Mouse (Mus musculus): ENCODE data around the gene Jak3. TPM values are rescaled to one million over a fixed set of nuclear protein-coding genes. Genes with fewer than 3 reads are reported as not detected.

Gene Jak3
- total and polyA plus RNA-seq, 3 experiments, result 13.3 to 47.1 (median 37.8) TPM

- TF ChIP-seq SMC3 (IDR thresholded peaks at IDR 0.05; ENCODE audit: low read depth, low read length) (no peak), RCOR1 (conservative IDR thresholded peaks at IDR 0.05; ENCODE audit: low read depth, low read length) (no peak), ELF1 (IDR thresholded peaks at IDR 0.05; ENCODE audit: low read depth, low read length) (0 out of 2 replicates have a peak, but pooled peaks have one; percentile 35), ZMIZ1 (IDR thresholded peaks at IDR 0.05; ENCODE audit: low read depth, low read length) (0 out of 2 replicates have a peak, but pooled peaks have one; percentile 30), MAZ (IDR thresholded peaks at IDR 0.05; ENCODE audit: low read depth, low read length) (0 out of 2 replicates have a peak, but pooled peaks have one; percentile 7), MEF2A (IDR thresholded peaks at IDR 0.05; ENCODE audit: borderline replicate concordance, low read depth, low read length) (no peak), MAX (IDR thresholded peaks at IDR 0.05; ENCODE audit: low read length) (no peak), TBP (conservative IDR thresholded peaks at IDR 0.05; ENCODE audit: low read depth, low read length) (0 out of 2 replicates have a peak, but pooled peaks have one; percentile 36), SIN3A (IDR thresholded peaks at IDR 0.05; ENCODE audit: low read length) (0 out of 2 replicates have a peak, but pooled peaks have one; percentile 31), POLR2A (IDR thresholded peaks at IDR 0.05; ENCODE audit: low read depth, low read length) (peak; percentile 53), RAD21 (IDR thresholded peaks at IDR 0.05; ENCODE audit: low read depth, low read length) (no peak), EP300 (IDR thresholded peaks at IDR 0.05; ENCODE audit: low read length) (no peak)
- Histone ChIP-seq H3K9me3 (replicated peaks; ENCODE audit: low read length) (no peaks in the 10 kb centered on the region), H3K4me1 (ENCODE audit: control insufficient read depth in 1 of 2, insufficient read depth in 2 of 2) (peaks cover 24 to 43% of the 10 kb centered on the region in 2 experiments), H3K9ac (ENCODE audit: insufficient read depth, low read depth) (peak overlapping the region; percentile 90), H3K79me2 (replicated peaks; ENCODE audit: control insufficient read depth, extremely low read depth, insufficient read depth, poor library complexity, severe bottlenecking) (peaks cover 15% of the 10 kb centered on the region), H3K27ac (ENCODE audit: insufficient read depth, low read depth) (peak overlapping the region; percentile 55), H3K27me3 (replicated peaks) (no peaks in the 10 kb centered on the region), H3K4me2 (ENCODE audit: insufficient read depth, low read depth, poor library complexity, severe bottlenecking) (peak overlapping the region; percentile 94), H3K4me3 (replicated peaks in 1 of 3; ENCODE audit: low read depth in 2 of 3, low read length in 2 of 3, poor library complexity in 1 of 3) (peak overlapping the region; percentile 72 to 81 (median 81)), H3K36me3 (replicated peaks in 1 of 2; ENCODE audit: control insufficient read depth in 1 of 2, insufficient read depth in 1 of 2, low read length in 1 of 2) (peaks cover 39 to 46% of the 10 kb centered on the region in 2 experiments)
- in situ Hi-C loops (cut with MboI; ENCODE audit: low pct_ligation_motif_present, low pct_unique_long_range_greater_than_20kb, low sequenced_read_pairs) (no loop called here), dilution Hi-C loops (cut with MboI; ENCODE audit: extremely low pct_ligation_motif_present, extremely low pct_unique_long_range_greater_than_20kb, low sequenced_read_pairs) (no loop called here)
- DNase-seq (ENCODE audit: extremely low read depth), result peak; percentile 21
Observed at GRCm38 (mm10) chr8:71677555-71677954, 1.5 kb downstream of the Jak3 start.

GRCm38 (mm10) chr8:71678216-71678615, 2.1 kb downstream of the Jak3 start:
- in situ Hi-C loops (cut with MboI; ENCODE audit: low pct_ligation_motif_present, low pct_unique_long_range_greater_than_20kb, low sequenced_read_pairs), result no loop called here

More at GRCm38 (mm10) chr8:71678216-71678615, 2.1 kb downstream of the Jak3 start:
- Histone ChIP-seq H3K36me3 (replicated peaks in 1 of 2; ENCODE audit: control insufficient read depth in 1 of 2, insufficient read depth in 1 of 2, low read length in 1 of 2) (peaks cover 46 to 52% of the 10 kb centered on the region in 2 experiments), H3K9me3 (replicated peaks; ENCODE audit: low read length) (no peaks in the 10 kb centered on the region), H3K4me1 (ENCODE audit: control insufficient read depth in 1 of 2, insufficient read depth in 2 of 2) (peaks cover 21 to 36% of the 10 kb centered on the region in 2 experiments), H3K9ac (ENCODE audit: insufficient read depth, low read depth) (no peak overlapping the region), H3K27ac (ENCODE audit: insufficient read depth, low read depth) (no peak overlapping the region), H3K4me3 (replicated peaks in 1 of 3; ENCODE audit: low read depth in 2 of 3, low read length in 2 of 3, poor library complexity in 1 of 3) (no peak overlapping the region), H3K4me2 (ENCODE audit: insufficient read depth, low read depth, poor library complexity, severe bottlenecking) (0 out of 2 replicates have a peak overlapping the region, but pooled peaks have one; percentile 94), H3K79me2 (replicated peaks; ENCODE audit: control insufficient read depth, extremely low read depth, insufficient read depth, poor library complexity, severe bottlenecking) (peaks cover 15% of the 10 kb centered on the region), H3K27me3 (replicated peaks) (no peaks in the 10 kb centered on the region)
- dilution Hi-C loops (cut with MboI; ENCODE audit: extremely low pct_ligation_motif_present, extremely low pct_unique_long_range_greater_than_20kb, low sequenced_read_pairs), result no loop called here
- DNase-seq (ENCODE audit: extremely low read depth), result no peak
- TF ChIP-seq HCFC1 (IDR thresholded peaks at IDR 0.05; ENCODE audit: low read depth, low read length) (no peak), POLR2AphosphoS2 (IDR thresholded peaks at IDR 0.05; ENCODE audit: low read depth, low read length) (no peak), E2F4 (IDR thresholded peaks at IDR 0.05; ENCODE audit: insufficient replicate concordance, low read depth, low read length) (no peak), KAT2A (IDR thresholded peaks at IDR 0.05; ENCODE audit: insufficient replicate concordance, low read length) (no peak), POLR2A (IDR thresholded peaks at IDR 0.05; ENCODE audit: low read depth, low read length) (no peak), ZMIZ1 (IDR thresholded peaks at IDR 0.05; ENCODE audit: low read depth, low read length) (no peak), SMC3 (IDR thresholded peaks at IDR 0.05; ENCODE audit: low read depth, low read length) (no peak), NELFE (IDR thresholded peaks at IDR 0.05; ENCODE audit: low read depth, low read length) (no peak), MAFK (IDR thresholded peaks at IDR 0.05; ENCODE audit: insufficient replicate concordance, low read length) (no peak), MYC (IDR thresholded peaks at IDR 0.05; ENCODE audit: low read depth, low read length) (no peak), USF2 (conservative IDR thresholded peaks at IDR 0.05; ENCODE audit: low read depth, low read length) (no peak), CHD1 (IDR thresholded peaks at IDR 0.05; ENCODE audit: low read depth, low read length) (no peak)
